Mouse (Mus musculus): ENCODE measurements at regions not wholly inside any gene's neighbourhood (a gene's known extent, or its start where the extent isn't known, plus 50 kb on each side); places are given as distances from the start of the nearest gene placed in this dataset.

- DNase-seq (ENCODE audit: low spot score), result no peak
These were observed 99.1 kb upstream of the Trp63 start for GRCm38 (mm10) chr16:25584337-25585069.

DNA sequence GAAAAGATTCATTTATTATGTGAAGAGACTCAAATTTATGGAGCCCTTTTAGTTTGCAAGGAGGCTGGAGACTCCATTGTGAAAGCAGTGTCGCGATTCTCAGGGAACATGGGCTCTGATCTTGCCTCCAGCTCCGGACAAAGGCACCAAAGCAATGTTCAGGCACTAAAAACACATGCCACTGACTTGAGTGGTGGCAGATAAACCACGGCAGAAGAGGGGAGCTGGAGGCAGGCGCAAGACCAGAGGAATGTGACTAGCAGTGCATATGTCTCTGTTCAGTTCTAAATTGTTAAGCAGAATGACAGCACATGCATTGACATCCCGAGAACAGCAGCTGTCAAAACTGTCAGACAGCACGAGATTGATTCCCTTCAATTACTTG is 98.5 kb upstream of the Trp63 start:
- DNase-seq (ENCODE audit: low spot score), result no peak

DNA sequence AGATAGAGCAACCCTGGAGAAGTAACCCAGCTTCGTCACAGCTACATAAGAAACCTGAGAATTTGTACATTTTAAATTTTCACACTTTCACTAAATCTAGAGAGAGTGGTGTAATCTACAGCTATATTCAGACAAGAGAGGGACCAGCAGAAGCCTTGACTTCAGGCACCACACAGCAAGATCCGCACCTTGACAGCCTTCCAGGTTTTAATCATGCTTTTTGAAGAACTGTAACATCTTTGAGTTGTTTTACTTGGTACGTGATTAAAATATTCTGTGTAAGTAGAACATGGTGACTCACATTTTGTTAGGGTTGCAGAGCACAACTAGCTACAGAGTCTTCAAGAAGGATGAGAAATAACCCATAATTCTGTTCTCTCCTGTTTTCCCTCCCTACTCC is 97.6 kb upstream of the Trp63 start:
- DNase-seq (ENCODE audit: low spot score), result no peak

- no peak for DNase-seq (ENCODE audit: low spot score)
These were observed 95.7 kb upstream of the Trp63 start for GRCm38 (mm10) chr16:25587879-25588347.

DNA sequence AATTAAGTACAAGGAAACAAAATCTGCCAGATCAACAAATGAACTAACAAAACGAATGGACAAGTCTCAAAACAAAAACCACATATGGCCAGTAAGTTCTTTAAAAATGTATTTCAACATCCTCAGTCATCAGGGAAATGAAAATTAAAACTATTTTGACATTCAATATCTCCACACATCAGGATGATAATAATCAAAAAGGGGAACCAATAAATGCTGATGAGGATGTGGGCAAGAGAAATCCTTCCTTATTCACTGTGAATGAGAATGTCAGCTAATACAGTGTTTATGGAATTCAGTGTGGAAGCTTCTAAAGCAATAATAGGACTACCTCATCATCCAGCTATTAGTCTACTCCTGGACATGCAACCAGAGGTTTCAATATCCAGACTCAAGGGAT is 86.1 kb upstream of the Trp63 start:
- no peak for DNase-seq (ENCODE audit: low spot score)

GRCm38 (mm10) chr16:25603121-25603520 is 80.4 kb upstream of the Trp63 start:
- DNase-seq (ENCODE audit: low spot score), result no peak

DNA sequence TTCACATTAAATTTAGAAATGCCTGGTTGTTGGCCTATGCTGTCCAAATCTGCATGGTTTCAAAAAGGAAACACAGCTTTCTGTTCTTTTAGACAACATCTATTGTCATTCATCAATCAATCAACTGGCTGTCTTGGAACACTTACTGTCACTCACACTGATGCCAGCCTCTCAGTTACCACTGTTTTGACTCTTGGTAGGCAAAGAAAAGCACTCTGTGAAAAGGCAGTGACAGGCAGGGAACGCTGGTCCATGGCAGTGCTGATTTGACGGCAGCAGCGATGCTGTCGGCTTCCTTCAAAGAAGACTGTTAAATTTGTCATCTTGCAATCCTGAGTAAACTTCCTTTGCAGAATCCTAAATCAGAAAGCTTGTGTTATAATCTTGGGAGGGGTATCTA is 68.3 kb upstream of the Trp63 start:
- DNase-seq (ENCODE audit: low spot score), result no peak

DNA sequence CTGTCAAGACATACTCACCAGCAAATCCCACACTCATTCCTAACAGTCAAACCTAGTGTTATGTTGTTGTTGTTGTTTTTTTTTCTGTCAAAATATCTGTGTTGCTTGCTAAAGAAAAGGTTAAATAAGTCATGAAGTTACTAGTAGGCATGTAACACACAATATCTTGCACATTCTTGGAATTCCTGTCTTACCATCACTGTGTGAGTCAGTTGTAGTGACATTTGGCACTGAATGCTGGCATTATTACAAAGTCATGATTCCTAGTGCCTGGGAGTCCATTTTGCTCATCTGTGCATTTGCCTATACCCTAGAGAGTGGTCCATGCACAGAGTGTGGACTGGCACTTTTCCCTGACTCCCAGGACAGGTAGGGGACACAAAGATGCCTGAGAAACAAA is 67.9 kb upstream of the Trp63 start:
- DNase-seq (ENCODE audit: low spot score), result no peak

- DNase-seq (ENCODE audit: low spot score), result no peak
These were observed 64.7 kb upstream of the Trp63 start for GRCm38 (mm10) chr16:25618898-25619297.

DNA sequence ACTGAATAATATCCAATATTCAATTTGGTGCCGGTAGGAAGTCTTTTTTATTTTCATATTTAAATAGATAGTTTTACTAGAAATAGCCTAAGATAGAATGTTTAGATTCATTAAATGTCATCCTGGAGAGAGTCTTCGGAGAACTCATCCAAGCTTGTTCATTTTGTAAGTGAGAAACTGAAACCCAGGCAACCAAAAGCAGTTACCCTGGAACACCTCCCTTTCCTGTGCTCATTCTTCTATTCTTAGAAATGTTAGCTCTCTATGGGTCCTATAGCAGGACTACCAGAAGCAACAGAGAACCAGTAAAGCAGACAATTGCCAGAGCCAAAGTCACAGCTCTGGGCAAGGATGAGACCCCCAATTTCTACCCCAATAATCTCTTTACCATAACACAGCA is 60.9 kb upstream of the Trp63 start:
- no peak for DNase-seq (ENCODE audit: low spot score)

GRCm38 (mm10) chr16:25623986-25624623 is 59.5 kb upstream of the Trp63 start:
- no peak for DNase-seq (ENCODE audit: low spot score)

DNA sequence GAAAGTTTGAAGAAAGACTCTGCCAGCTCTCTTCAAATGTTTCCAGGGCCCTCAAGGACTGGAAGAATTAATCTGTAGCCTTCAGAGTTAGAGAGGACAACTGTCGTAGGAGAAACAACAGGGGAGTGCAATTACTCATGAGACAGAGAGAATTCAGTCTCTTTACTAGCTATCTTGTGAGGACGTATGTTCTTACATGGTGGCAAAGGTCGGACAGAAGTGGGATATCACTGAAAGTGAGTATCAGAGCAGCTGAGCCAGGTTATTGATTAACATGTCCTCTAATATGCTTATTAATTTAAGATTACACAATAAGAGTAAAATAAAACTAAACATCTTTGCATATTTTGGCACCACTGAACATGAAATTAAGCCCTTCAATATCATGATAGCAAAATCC is 53.8 kb upstream of the Trp63 start:
- no peak for DNase-seq (ENCODE audit: low spot score)

- no peak for DNase-seq (ENCODE audit: low spot score)
These were observed 52.3 kb upstream of the Trp63 start for GRCm38 (mm10) chr16:25631139-25631716.

All from testis, postnatal 14 days (tissue).